Mouse (Mus musculus) large intestine, adult 2 months (tissue): ENCODE data around the gene Ear2. TPM values are rescaled to one million over a fixed set of nuclear protein-coding genes. Genes with fewer than 3 reads are reported as not detected.
"Not testable (repeated sequence)": the region's sequence is repeated elsewhere in the genome, so short reads cannot be mapped to it uniquely, and the experiment has no call there.

ENCODE experiments used
- DNase-seq: peaks from one replicate; pipeline ENCODE4 v3.0.0-alpha.2; 2012; ENCODE audit warnings: low read depth, low spot score
- WGBS: fragments of 180-500 bp; shearing (Covaris S2); methylation state at CpG from one replicate; pipeline ENCODE4 v1.1.7; 2018; 5-methylcytosine and 5-hydroxymethylcytosine counted together
- polyA plus RNA-seq: library from polyadenylated mRNA; depleted of rRNA; stranded (reverse); fragments of >200 nt; gene quantifications from 2 replicates; pipeline ENCODE4 v1.2.3, GENCODE M21; 2012; rRNA removed

The Ear2 gene
- polyA plus RNA-seq = 2.0 and 3.8 TPM in 2 replicates

- not testable (repeated sequence) for DNase-seq
Measured at GRCm38 (mm10) chr14:44102354-44102753, at the start of gene Ear2. Ear2 (plus strand) TSS chr14:44102654.

GRCm38 (mm10) chr14:44067879-44068278 lies 34.6 kb upstream of the Ear2 start:
- 77% methylated on average over 1 of the region's 1 CpGs for WGBS
- DNase-seq = not testable (repeated sequence)

More at GRCm38 (mm10) chr14:44102354-44102753, at the start of gene Ear2:
- 82% methylated on average over 2 of the region's 2 CpGs for WGBS

GRCm38 (mm10) chr14:44070595-44070994 lies 31.9 kb upstream of the Ear2 start:
- not testable (repeated sequence) for DNase-seq

GRCm38 (mm10) chr14:44077785-44078341 lies 24.6 kb upstream of the Ear2 start:
- 40% methylated on average over 5 of the region's 5 CpGs for WGBS
- DNase-seq = not testable (repeated sequence)

More at GRCm38 (mm10) chr14:44070595-44070994, 31.9 kb upstream of the Ear2 start:
- 80% methylated on average over 2 of the region's 3 CpGs for WGBS

- 94% methylated on average over 1 of the region's 1 CpGs for WGBS
- DNase-seq = not testable (repeated sequence)
Measured at GRCm38 (mm10) chr14:44086588-44086987, 15.9 kb upstream of the Ear2 start.

GRCm38 (mm10) chr14:44087535-44087934 lies 14.9 kb upstream of the Ear2 start:
- 52% methylated on average over 2 of the region's 2 CpGs for WGBS
- DNase-seq = not testable (repeated sequence)

- 38% methylated on average over 1 of the region's 1 CpGs for WGBS
- DNase-seq = not testable (repeated sequence)
Measured at GRCm38 (mm10) chr14:44091524-44091923, 10.9 kb upstream of the Ear2 start.

GRCm38 (mm10) chr14:44094445-44094844 lies 8.0 kb upstream of the Ear2 start:
- WGBS = 12% methylated on average over 5 of the region's 5 CpGs
- not testable (repeated sequence) for DNase-seq

- not testable (repeated sequence) for DNase-seq
- WGBS = no CpG with 5 or more reads among the region's 1 CpGs
Measured at GRCm38 (mm10) chr14:44100030-44100429, 2.4 kb upstream of the Ear2 start.

GRCm38 (mm10) chr14:44110981-44111380 lies 8.5 kb downstream of the Ear2 start:
- DNase-seq = no peak

- 71% methylated on average over 4 of the region's 4 CpGs for WGBS
- not testable (repeated sequence) for DNase-seq
Measured at GRCm38 (mm10) chr14:44123551-44123950, 21.1 kb downstream of the Ear2 start, which contains the start of gene Gm3327. Gm3327 (plus strand) TSS chr14:44123851.

Other genes with a start within 250 kb of the Ear2 start
- not detected in 2 replicates for gene Ear1, start 227.1 kb upstream of the Ear2 start, polyA plus RNA-seq
- not detected in 2 replicates for gene Ear10, start 179.1 kb upstream of the Ear2 start, polyA plus RNA-seq
- 0.26 and 0.36 TPM in 2 replicates for gene Gm8113, start 177.3 kb upstream of the Ear2 start, polyA plus RNA-seq
- gene Ang5, start 145.6 kb upstream of the Ear2 start, polyA plus RNA-seq = not detected in 2 replicates
- gene Ang6, start 100.4 kb upstream of the Ear2 start, polyA plus RNA-seq = not detected in 2 replicates
- not detected in 2 replicates for gene Gm3327, start 21.2 kb downstream of the Ear2 start, polyA plus RNA-seq
- gene Gm8212, start 95.0 kb downstream of the Ear2 start, polyA plus RNA-seq = not detected in 2 replicates
- not detected in 2 replicates for gene 4930503E14Rik, start 110.6 kb downstream of the Ear2 start, polyA plus RNA-seq
- not detected in 2 replicates for gene Gm8220, start 182.9 kb downstream of the Ear2 start, polyA plus RNA-seq
- gene Gm5930, start 235.9 kb downstream of the Ear2 start, polyA plus RNA-seq = not detected in 2 replicates